Comparison of ENCODE assay signal across 8 mouse cellular contexts in the genomic region with DNA sequence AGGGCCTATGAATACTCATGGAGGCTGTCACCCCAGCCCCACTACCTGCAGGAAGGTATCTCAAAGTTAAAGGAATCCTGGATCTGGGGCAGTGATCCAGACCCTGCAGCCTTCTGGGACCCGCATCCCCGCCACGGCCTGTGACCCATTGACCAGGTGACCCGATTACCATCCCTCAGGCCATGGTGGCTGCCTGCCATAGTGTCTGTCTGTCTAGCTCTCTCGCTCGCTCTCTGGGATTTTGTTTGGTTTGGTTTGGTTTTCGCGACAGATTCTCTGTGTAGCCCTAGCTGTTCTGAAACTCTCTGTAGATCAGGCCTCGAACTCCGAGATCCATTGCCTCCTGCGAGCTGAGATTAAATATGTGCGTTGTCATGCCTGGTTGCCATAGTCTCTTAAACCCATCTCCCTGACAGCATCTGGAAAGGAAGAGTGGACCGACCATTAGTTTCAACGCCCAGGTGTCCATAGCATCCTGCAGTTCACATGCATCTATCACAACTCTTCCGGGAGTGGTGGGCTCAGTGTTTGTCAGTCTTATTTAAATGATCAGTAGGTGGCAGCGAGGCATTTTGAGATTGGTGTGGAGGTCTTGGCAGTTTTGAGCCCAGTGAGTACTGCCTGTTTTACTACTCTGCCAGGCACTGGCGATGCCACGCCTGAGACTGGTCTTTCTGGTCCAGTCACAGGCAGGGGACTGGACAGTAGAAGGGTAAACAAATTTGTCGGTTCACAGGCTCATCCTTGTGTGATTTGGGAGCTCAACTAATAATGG. TPM values are rescaled to one million over a fixed set of nuclear protein-coding genes. Genes with fewer than 3 reads are reported as not detected.
A peak's percentile ranks its signal among the peaks of the same experiment; 100 is the strongest.
DNase-seq lines count a peak whose midpoint lies in the region; ATAC-seq and TF ChIP-seq lines count a peak whose summit lies in the region.

No protein-coding gene starts in this region.

- H3K4me3 ChIP-seq in heart, embryonic 11.5 days (ENCODE audit: low read depth, low read length) = peak overlapping the region; percentile 69
- peak overlapping the region; percentile 93 for H3K4me3 ChIP-seq in E14TG2a.4 (replicated peaks; ENCODE audit: low read length)
- H3K4me3 ChIP-seq in hindbrain, embryonic 13.5 days = peak overlapping the region; percentile 89
- H3K4me3 ChIP-seq in liver, postnatal 0 days (ENCODE audit: low read depth, low read length) = peak overlapping the region; percentile 73

- peak overlapping the region; percentile 75 for H3K27ac ChIP-seq in heart, embryonic 11.5 days (ENCODE audit: low read depth, low read length)
- H3K27ac ChIP-seq in hindbrain, embryonic 13.5 days = peak overlapping the region; percentile 88
- H3K27ac ChIP-seq in liver, postnatal 0 days (ENCODE audit: low read depth) = peak overlapping the region; percentile 90

- H3K9me3 ChIP-seq in heart, embryonic 11.5 days (replicated peaks; ENCODE audit: control insufficient read depth, low read length) = no peaks in the 10 kb centered on the region
- no peaks in the 10 kb centered on the region for H3K9me3 ChIP-seq in E14TG2a.4 (ENCODE audit: low read length)
- no peaks in the 10 kb centered on the region for H3K9me3 ChIP-seq in hindbrain, embryonic 13.5 days
- no peaks in the 10 kb centered on the region for H3K9me3 ChIP-seq in liver, postnatal 0 days (ENCODE audit: low read length)

- H3K4me2 ChIP-seq in heart, embryonic 11.5 days = peak overlapping the region; percentile 91
- peak overlapping the region; percentile 92 for H3K4me2 ChIP-seq in hindbrain, embryonic 13.5 days
- H3K4me2 ChIP-seq in liver, postnatal 0 days (ENCODE audit: low read depth, low read length) = peak overlapping the region; percentile 95

- H3K27me3 ChIP-seq in heart, embryonic 11.5 days (ENCODE audit: control insufficient read depth, insufficient read depth, low read length) = no peaks in the 10 kb centered on the region
- H3K27me3 ChIP-seq in E14TG2a.4 (ENCODE audit: insufficient read depth, low read length) = no peaks in the 10 kb centered on the region
- H3K27me3 ChIP-seq in hindbrain, embryonic 13.5 days = no peaks in the 10 kb centered on the region
- H3K27me3 ChIP-seq in liver, postnatal 0 days (ENCODE audit: insufficient read depth, low read length) = no peaks in the 10 kb centered on the region

- no peak for TF ChIP-seq CTCF in E14TG2a.4 (conservative IDR thresholded peaks at IDR 0.05; ENCODE audit: low read length)
- TF ChIP-seq CTCF in liver, postnatal 0 days (IDR thresholded peaks at IDR 0.05; ENCODE audit: low read depth) = no peak

- ATAC-seq in heart, embryonic 11.5 days (replicated peaks; ENCODE audit: insufficient number of reproducible peaks, low FRiP score, low TSS enrichment) = 0 out of 2 replicates have a peak, but pooled peaks have one; percentile 5
- peak; percentile 0; the same call in 1 of the 2 replicates for ATAC-seq in common myeloid progenitor, adult 5-6 weeks (replicated peaks; ENCODE audit: low read depth, poor library complexity, severe bottlenecking)
- ATAC-seq in hindbrain, embryonic 13.5 days (ENCODE audit: low FRiP score) = no peak
- ATAC-seq in liver, postnatal 0 days = peak; percentile 11

- 19% methylated on average over 19 of the region's 19 CpGs for WGBS in heart, embryonic 11.5 days (ENCODE audit: insufficient replicate concordance)
- WGBS in hindbrain, embryonic 13.5 days = 22% methylated on average over 19 of the region's 19 CpGs
- 15% methylated on average over 19 of the region's 19 CpGs for WGBS in liver, postnatal 0 days (ENCODE audit: insufficient replicate concordance)

- peak overlapping the region; percentile 77 for H3K9ac ChIP-seq in heart, embryonic 11.5 days (ENCODE audit: low read depth, low read length)
- H3K9ac ChIP-seq in hindbrain, embryonic 13.5 days = peak overlapping the region; percentile 82
- H3K9ac ChIP-seq in liver, postnatal 0 days (replicated peaks) = peak overlapping the region; percentile 81

- peaks cover 9% of the 10 kb centered on the region for H3K36me3 ChIP-seq in heart, embryonic 11.5 days (ENCODE audit: control insufficient read depth, insufficient read depth, low read length)
- peaks cover 37% of the 10 kb centered on the region for H3K36me3 ChIP-seq in E14TG2a.4 (ENCODE audit: insufficient read depth, low read length)
- H3K36me3 ChIP-seq in hindbrain, embryonic 13.5 days = peaks cover 34% of the 10 kb centered on the region
- peaks cover 8% of the 10 kb centered on the region for H3K36me3 ChIP-seq in liver, postnatal 0 days (replicated peaks; ENCODE audit: insufficient read depth, low read length)

- TF ChIP-seq EP300 in liver, postnatal 0 days (IDR thresholded peaks at IDR 0.05; ENCODE audit: low read depth) = 0 out of 2 replicates have a peak, but pooled peaks have one; percentile 33

- DNase-seq in heart, adult 9 months (ENCODE audit: low spot score in 2 of 2) = no peak
- DNase-seq in liver, postnatal 0 days = no peak
- peak; percentile 36 for DNase-seq in thymus, postnatal 4 days
- DNase-seq in T-cell, adult 2 months (ENCODE audit: low spot score) = no peak

- peaks cover 33% of the 10 kb centered on the region for H3K4me1 ChIP-seq in heart, embryonic 11.5 days (ENCODE audit: control insufficient read depth, insufficient read depth, low read length)
- H3K4me1 ChIP-seq in E14TG2a.4 (replicated peaks; ENCODE audit: low read depth, low read length) = peaks cover 77% of the 10 kb centered on the region
- peaks cover 62% of the 10 kb centered on the region for H3K4me1 ChIP-seq in hindbrain, embryonic 13.5 days (replicated peaks)
- peaks cover 50% of the 10 kb centered on the region for H3K4me1 ChIP-seq in liver, postnatal 0 days (ENCODE audit: insufficient read depth)

RNA-seq across cellular contexts. Expression of a gene that starts 0.6 kb away (rescaled TPM):
- polyA plus RNA-seq in heart, embryonic 11.5 days (2014; fragmentation: Nextera tagmentation; extraction: Ambion mirVana) = 8.9 and 10.4 TPM in 2 replicates
- 5.9 and 8.6 TPM in 2 replicates for total RNA-seq in common myeloid progenitor, adult 5-6 weeks (2017)
- 22.1 and 22.3 TPM in 2 replicates for polyA plus RNA-seq in hindbrain, embryonic 13.5 days (2015; fragmentation: Nextera tagmentation; extraction: Ambion mirVana)
- polyA plus RNA-seq in liver, postnatal 0 days (2015; fragmentation: Nextera tagmentation; extraction: Ambion mirVana) = 3.7 and 4.5 TPM in 2 replicates

RNA-seq across cellular contexts. Expression of a gene that starts 0.8 kb away (rescaled TPM):
- 6.3 and 7.3 TPM in 2 replicates for polyA plus RNA-seq in heart, embryonic 11.5 days (2014; fragmentation: Nextera tagmentation; extraction: Ambion mirVana)
- total RNA-seq in common myeloid progenitor, adult 5-6 weeks (2017) = 1.4 and 6.4 TPM in 2 replicates
- 30.7 and 32.8 TPM in 2 replicates for polyA plus RNA-seq in hindbrain, embryonic 13.5 days (2015; fragmentation: Nextera tagmentation; extraction: Ambion mirVana)
- polyA plus RNA-seq in liver, postnatal 0 days (2015; fragmentation: Nextera tagmentation; extraction: Ambion mirVana) = 0.52 and 0.79 TPM in 2 replicates

RNA-seq across cellular contexts. Expression of a gene that starts 38.9 kb away (rescaled TPM):
- polyA plus RNA-seq in heart, embryonic 11.5 days (2014; fragmentation: Nextera tagmentation; extraction: Ambion mirVana) = 5,496 and 5,973 TPM in 2 replicates
- not detected in 2 replicates for total RNA-seq in common myeloid progenitor, adult 5-6 weeks (2017)
- polyA plus RNA-seq in hindbrain, embryonic 13.5 days (2015; fragmentation: Nextera tagmentation; extraction: Ambion mirVana) = 3.9 and 5.2 TPM in 2 replicates
- 0.13 TPM in 1 of 2 replicates, not detected in the other for polyA plus RNA-seq in liver, postnatal 0 days (2015; fragmentation: Nextera tagmentation; extraction: Ambion mirVana)

RNA-seq across cellular contexts. Expression of a gene that starts 48.4 kb away (rescaled TPM):
- 12.7 and 17.6 TPM in 2 replicates for polyA plus RNA-seq in heart, embryonic 11.5 days (2014; fragmentation: Nextera tagmentation; extraction: Ambion mirVana)
- total RNA-seq in common myeloid progenitor, adult 5-6 weeks (2017) = 23.6 and 31.2 TPM in 2 replicates
- 7.6 and 8.4 TPM in 2 replicates for polyA plus RNA-seq in hindbrain, embryonic 13.5 days (2015; fragmentation: Nextera tagmentation; extraction: Ambion mirVana)
- polyA plus RNA-seq in liver, postnatal 0 days (2015; fragmentation: Nextera tagmentation; extraction: Ambion mirVana) = 10.4 and 10.8 TPM in 2 replicates

RNA-seq across cellular contexts. Expression of a gene that starts 53.9 kb away (rescaled TPM):
- polyA plus RNA-seq in heart, embryonic 11.5 days (2014; fragmentation: Nextera tagmentation; extraction: Ambion mirVana) = 305 and 336 TPM in 2 replicates
- not detected in 2 replicates for total RNA-seq in common myeloid progenitor, adult 5-6 weeks (2017)
- polyA plus RNA-seq in hindbrain, embryonic 13.5 days (2015; fragmentation: Nextera tagmentation; extraction: Ambion mirVana) = 0.30 TPM in 1 of 2 replicates, not detected in the other
- not detected in 2 replicates for polyA plus RNA-seq in liver, postnatal 0 days (2015; fragmentation: Nextera tagmentation; extraction: Ambion mirVana)

Comparison
In these comparisons a context has a peak if more than half of its experiments do, and no peak if none do; other contexts are left out.
1. RNA of a gene that starts 38.9 kb away (polyA plus RNA-seq): 5,496 to 5,973 TPM in heart, embryonic 11.5 days; 3.9 to 5.2 TPM in hindbrain, embryonic 13.5 days and 0.13 TPM in liver, postnatal 0 days; every median in the first group is over 100 times any median in the second.
2. Peak in every context shown above with its lines, with median percentiles within 50 percentile points of each other: H3K27ac ChIP-seq, H3K4me2 ChIP-seq, H3K4me3 ChIP-seq and H3K9ac ChIP-seq.